Mouse (Mus musculus): ENCODE measurements around the gene Babam1. TPM values are rescaled to one million over a fixed set of nuclear protein-coding genes. Genes with fewer than 3 reads are reported as not detected.

Babam1 gene
- polyA plus RNA-seq, 1 experiment from 2014 or later, result 96.0 TPM

DNA sequence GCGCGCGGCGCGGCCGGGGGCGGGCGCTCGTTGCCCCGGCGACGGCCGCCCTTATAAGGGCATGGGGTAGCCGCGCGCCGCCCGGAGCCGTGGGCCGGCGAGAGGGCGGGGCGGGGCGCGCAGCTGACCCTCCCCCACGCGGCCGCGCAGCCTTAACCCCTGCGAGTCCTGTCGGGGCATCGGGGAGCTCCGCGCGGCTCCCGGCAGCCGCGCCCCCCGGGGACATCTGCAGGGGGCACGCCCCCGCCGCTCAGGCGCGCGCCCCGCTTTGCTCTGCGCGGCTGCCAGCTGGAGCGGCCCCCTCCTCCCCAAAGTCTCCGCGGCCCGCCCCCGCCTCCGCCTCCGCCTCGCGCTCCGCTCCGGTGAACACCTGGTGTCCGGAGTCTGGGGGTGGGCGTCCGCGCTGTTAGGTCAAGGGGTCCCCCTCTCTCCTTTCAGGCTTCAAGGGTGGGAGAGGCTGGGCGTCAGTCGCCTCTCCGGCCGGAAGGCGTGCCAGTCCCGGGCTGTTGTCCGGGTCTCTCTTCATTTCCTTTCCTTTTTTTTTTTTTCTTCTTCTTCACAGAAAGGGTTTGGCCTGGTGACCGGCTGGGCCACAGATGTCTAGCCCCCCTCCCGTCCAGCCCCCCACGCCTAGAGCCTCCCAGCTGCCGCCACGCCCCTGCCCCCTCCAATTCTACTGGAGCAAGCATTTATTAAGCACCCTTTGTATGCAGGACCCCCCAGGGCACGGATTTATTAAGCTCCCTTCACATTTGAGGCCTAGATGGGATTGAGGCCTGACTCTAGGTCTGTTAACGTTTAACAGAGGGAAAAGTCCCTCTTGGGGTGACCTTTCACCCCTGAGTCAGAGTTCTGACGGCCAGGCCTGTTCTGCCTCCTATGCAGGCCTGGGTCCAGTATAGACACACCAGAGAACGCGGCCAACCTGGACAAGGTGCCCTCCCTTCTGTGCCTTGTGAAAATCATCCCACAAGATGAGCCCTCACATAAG, 14.4 kb upstream of the Babam1 start:
- Histone ChIP-seq H3K27me3 (replicated peaks) (no peaks in the 10 kb centered on the region), H3K4me2 (peak overlapping the region; percentile 99), H3K4me3 (replicated peaks) (peak overlapping the region; percentile 70), H3K9ac (replicated peaks) (peak overlapping the region; percentile 72), H3K9me3 (replicated peaks) (no peaks in the 10 kb centered on the region), H3K27ac (replicated peaks) (peak overlapping the region; percentile 81), H3K36me3 (peaks cover 3% of the 10 kb centered on the region; the same call in 1 of the 2 replicates), H3K4me1 (peaks cover 42% of the 10 kb centered on the region)
- peak; percentile 86 for ATAC-seq (ENCODE audit: low FRiP score)
- WGBS, result 1% methylated on average over 60 of the region's 80 CpGs

DNA sequence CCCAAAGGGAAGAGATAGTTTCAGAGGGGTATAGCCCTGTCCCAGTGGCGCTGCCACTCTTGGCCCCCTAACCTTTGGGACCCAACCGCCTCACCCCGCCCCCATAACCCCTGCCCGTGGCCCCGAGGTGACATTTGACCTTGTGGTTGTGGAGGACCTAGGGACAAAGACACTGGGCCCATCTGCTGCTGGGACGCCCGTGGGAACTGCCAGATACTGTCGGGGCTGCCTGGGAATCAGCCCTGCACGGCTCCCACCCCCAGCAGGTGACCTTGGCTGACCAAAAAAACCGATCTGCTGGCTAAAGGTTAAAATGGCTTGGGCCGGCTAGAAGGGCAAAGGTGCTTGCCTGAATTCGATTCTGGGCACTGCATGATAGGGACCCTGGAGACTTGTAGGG, 13.3 kb upstream of the Babam1 start:
- Histone ChIP-seq H3K4me2 (0 out of 2 replicates have a peak overlapping the region, but pooled peaks have one; percentile 99), H3K27ac (replicated peaks) (no peak overlapping the region), H3K36me3 (no peaks in the 10 kb centered on the region), H3K4me1 (peaks cover 38% of the 10 kb centered on the region), H3K9ac (replicated peaks) (no peak overlapping the region), H3K4me3 (replicated peaks) (no peak overlapping the region), H3K9me3 (replicated peaks) (no peaks in the 10 kb centered on the region), H3K27me3 (replicated peaks) (no peaks in the 10 kb centered on the region)
- WGBS, result 14% methylated on average over 12 of the region's 12 CpGs
- no peak for ATAC-seq (ENCODE audit: low FRiP score)

DNA sequence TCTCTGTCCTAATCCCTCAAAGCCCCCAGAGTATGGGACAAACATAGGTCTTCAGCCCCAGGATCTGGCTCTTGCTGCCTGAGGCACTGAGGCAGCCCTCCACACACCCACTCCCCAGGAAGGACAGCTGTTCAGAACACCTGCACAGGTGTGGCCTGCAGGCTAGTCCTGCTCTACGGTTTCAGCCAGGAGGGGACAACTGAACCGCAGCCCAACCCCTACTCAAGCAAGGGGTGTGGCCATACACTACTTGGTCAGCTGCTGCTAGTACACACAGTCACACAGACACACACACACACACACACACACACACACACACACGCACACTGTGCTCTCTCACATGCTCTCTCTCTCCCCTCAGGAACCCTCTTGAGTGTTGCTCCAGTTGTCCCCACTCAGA, 12.8 kb upstream of the Babam1 start:
- Histone ChIP-seq H3K9me3 (replicated peaks) (no peaks in the 10 kb centered on the region), H3K27me3 (replicated peaks) (no peaks in the 10 kb centered on the region), H3K4me1 (peaks cover 33% of the 10 kb centered on the region), H3K9ac (replicated peaks) (no peak overlapping the region), H3K36me3 (no peaks in the 10 kb centered on the region), H3K27ac (replicated peaks) (no peak overlapping the region), H3K4me2 (no peak overlapping the region), H3K4me3 (replicated peaks) (no peak overlapping the region)
- no peak for ATAC-seq (ENCODE audit: low FRiP score)
- 60% methylated on average over 3 of the region's 3 CpGs for WGBS

DNA sequence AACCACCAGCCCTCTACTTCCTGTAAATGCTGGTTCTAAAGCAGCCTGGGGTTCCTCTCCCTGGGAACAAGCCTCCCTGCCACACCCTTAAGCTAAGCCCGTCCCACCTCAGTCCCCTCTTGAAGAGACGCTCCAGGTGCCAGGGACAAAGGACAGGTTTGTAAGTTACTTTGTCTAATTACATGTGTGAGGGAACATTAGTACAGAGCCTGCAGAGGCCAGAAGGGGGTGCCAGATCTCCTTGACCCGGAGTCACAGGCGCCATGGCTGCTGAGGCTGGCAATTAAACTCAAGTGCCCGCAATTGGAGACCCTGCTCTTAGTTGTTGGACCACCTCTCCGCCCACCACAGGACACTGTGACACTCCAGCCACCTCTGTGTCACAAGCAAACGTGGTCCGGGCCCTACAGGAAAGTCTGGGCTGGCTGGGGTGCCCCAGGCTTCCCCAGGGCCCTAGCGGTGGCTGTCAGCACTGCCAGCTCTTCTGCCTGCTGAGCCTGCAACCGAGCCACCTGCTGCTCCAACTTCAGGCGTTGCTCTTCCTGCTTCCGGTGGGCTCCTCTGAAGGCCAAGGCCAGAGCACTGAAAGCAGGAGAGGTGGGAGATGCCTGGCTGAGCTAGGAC, 11.3 kb upstream of the Babam1 start:
- Histone ChIP-seq H3K27me3 (replicated peaks) (no peaks in the 10 kb centered on the region), H3K27ac (replicated peaks) (no peak overlapping the region), H3K4me2 (no peak overlapping the region), H3K4me1 (peaks cover 19% of the 10 kb centered on the region), H3K4me3 (replicated peaks) (no peak overlapping the region), H3K36me3 (no peaks in the 10 kb centered on the region), H3K9me3 (replicated peaks) (no peaks in the 10 kb centered on the region), H3K9ac (replicated peaks) (no peak overlapping the region)
- WGBS, result 71% methylated on average over 12 of the region's 12 CpGs
- ATAC-seq (ENCODE audit: low FRiP score), result no peak

DNA sequence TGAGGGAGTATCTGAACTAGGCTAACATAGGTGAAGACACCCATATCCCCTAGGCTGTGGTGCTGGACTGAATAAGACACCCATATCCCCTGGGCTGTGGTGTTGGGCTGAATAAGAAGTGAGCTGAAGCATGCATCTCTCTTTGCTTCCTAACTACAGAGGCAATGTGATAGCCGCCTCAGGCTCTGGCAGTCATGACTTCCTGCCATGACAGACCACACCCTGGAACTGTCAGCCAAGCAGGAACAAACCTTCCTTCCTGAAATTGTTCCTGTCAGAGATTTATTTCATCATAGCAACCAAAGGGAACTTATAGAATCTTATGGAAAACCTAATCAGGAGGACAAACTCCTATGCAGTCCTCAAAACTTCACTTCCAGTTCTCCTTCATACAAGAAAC, 8.4 kb upstream of the Babam1 start:
- Histone ChIP-seq H3K9ac (replicated peaks) (no peak overlapping the region), H3K36me3 (no peaks in the 10 kb centered on the region), H3K4me1 (no peaks in the 10 kb centered on the region), H3K4me3 (replicated peaks) (no peak overlapping the region), H3K27me3 (replicated peaks) (no peaks in the 10 kb centered on the region), H3K4me2 (no peak overlapping the region), H3K9me3 (replicated peaks) (no peaks in the 10 kb centered on the region), H3K27ac (replicated peaks) (no peak overlapping the region)
- 85% methylated on average over 1 of the region's 1 CpGs for WGBS
- no peak for ATAC-seq (ENCODE audit: low FRiP score)

DNA sequence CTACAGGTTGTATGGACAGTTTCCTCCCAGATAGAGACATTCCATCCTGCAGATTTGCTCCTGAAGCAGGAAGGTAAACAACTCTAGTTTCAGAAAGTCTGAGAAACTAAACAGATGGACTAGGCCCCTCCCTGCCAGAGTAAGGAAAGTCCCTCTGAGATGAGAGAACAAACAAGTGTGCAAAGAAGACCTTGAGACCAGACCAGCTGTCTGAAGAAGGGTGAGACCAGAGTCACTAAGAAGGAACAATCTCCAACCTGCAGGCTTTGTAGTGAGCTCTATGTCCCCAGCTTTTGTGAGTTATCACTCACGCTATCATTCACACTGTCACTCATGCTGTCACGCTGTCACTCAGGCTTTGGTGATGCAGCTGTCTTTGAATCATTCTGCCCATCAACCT, 5.0 kb upstream of the Babam1 start:
- H3K27me3 ChIP-seq (replicated peaks), result no peaks in the 10 kb centered on the region
- ATAC-seq (ENCODE audit: low FRiP score), result no peak
- H3K9me3 ChIP-seq (replicated peaks), result no peaks in the 10 kb centered on the region
- H3K4me3 ChIP-seq (replicated peaks), result no peak overlapping the region
- no peak overlapping the region for H3K4me2 ChIP-seq
- H3K4me1 ChIP-seq, result peaks cover 5% of the 10 kb centered on the region; the same call in 1 of the 2 replicates
- WGBS, result 94% methylated on average over 2 of the region's 2 CpGs
- H3K9ac ChIP-seq (replicated peaks), result no peak overlapping the region
- no peaks in the 10 kb centered on the region for H3K36me3 ChIP-seq
- no peak overlapping the region for H3K27ac ChIP-seq (replicated peaks)

DNA sequence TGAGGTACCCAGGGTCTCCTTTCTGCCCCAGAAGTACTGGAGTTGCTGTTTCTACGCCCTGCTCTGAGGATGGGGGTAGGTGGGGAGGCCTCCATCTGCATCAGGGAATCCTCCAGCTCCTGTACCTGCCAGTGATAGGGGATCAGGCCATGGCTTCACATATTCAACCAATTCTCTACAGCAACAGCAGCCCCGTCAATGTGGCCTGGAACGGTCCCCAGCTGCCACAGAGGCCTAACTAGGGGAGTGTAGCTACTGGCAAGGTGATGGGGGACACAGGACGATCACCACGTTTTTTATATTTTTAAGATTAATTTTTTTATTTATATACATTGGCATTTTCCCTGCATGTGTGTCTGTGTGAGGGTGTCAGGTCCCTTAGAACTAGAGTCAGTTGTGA, 4.3 kb upstream of the Babam1 start:
- H3K4me2 ChIP-seq, result no peak overlapping the region
- H3K4me1 ChIP-seq, result peaks cover 9% of the 10 kb centered on the region
- no peak for ATAC-seq (ENCODE audit: low FRiP score)
- no peak overlapping the region for H3K27ac ChIP-seq (replicated peaks)
- H3K9me3 ChIP-seq (replicated peaks), result no peaks in the 10 kb centered on the region
- 81% methylated on average over 5 of the region's 5 CpGs for WGBS
- no peak overlapping the region for H3K9ac ChIP-seq (replicated peaks)
- no peak overlapping the region for H3K4me3 ChIP-seq (replicated peaks)
- no peaks in the 10 kb centered on the region for H3K36me3 ChIP-seq
- no peaks in the 10 kb centered on the region for H3K27me3 ChIP-seq (replicated peaks)

DNA sequence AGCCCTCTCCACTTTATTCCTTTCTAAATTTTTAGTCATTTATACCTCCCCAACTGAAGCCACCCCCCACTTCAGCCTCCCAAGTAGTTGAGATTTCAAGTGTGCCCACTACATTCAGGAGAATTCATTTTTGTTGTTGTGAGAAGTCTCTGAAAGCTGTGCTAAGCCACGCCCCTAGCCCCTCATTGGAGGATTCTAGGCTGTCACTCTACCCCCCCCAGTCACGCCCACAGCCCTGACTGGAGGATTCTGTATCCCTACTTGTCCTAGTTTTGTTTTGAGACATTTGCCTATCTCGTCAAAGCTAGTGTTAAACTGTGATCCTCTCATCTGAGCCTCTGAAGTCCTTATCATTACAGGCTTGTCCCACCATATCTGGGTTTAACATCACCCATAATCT, 3.8 kb upstream of the Babam1 start:
- no peaks in the 10 kb centered on the region for H3K36me3 ChIP-seq
- H3K9me3 ChIP-seq (replicated peaks), result no peaks in the 10 kb centered on the region
- no peak for ATAC-seq (ENCODE audit: low FRiP score)
- no peak overlapping the region for H3K4me3 ChIP-seq (replicated peaks)
- no peak overlapping the region for H3K9ac ChIP-seq (replicated peaks)
- H3K4me2 ChIP-seq, result no peak overlapping the region; the same call in 1 of the 2 replicates
- no peak overlapping the region for H3K27ac ChIP-seq (replicated peaks)
- peaks cover 14% of the 10 kb centered on the region for H3K4me1 ChIP-seq
- 17% methylated on average over 3 of the region's 3 CpGs for WGBS
- H3K27me3 ChIP-seq (replicated peaks), result no peaks in the 10 kb centered on the region

DNA sequence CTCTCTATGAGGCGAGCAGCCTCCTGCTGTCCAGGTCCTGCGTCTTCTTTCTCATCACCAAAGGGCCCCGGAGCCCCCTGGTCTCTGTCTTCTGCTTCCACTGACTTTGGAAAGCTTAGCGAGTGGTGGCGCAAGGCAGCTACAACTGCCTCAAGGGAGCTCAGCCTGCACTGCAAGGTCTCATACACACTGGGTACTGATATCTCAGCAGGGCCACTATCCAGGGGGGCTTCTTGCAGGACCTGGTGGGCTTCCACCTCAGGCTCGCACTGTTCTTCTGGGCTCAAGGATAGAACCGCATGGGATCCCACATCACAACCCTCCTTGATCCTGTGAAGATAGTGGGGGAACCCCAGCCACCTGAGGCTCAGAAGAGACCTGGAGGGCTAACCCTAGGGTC, 2.2 kb upstream of the Babam1 start:
- Histone ChIP-seq H3K4me3 (replicated peaks) (no peak overlapping the region), H3K4me2 (peak overlapping the region; percentile 23; the same call in 1 of the 2 replicates), H3K4me1 (peaks cover 14% of the 10 kb centered on the region), H3K36me3 (peaks cover 8% of the 10 kb centered on the region), H3K9me3 (replicated peaks) (no peaks in the 10 kb centered on the region), H3K9ac (replicated peaks) (no peak overlapping the region), H3K27me3 (replicated peaks) (no peaks in the 10 kb centered on the region), H3K27ac (replicated peaks) (no peak overlapping the region)
- no peak for ATAC-seq (ENCODE audit: low FRiP score)
- 88% methylated on average over 7 of the region's 7 CpGs for WGBS

DNA sequence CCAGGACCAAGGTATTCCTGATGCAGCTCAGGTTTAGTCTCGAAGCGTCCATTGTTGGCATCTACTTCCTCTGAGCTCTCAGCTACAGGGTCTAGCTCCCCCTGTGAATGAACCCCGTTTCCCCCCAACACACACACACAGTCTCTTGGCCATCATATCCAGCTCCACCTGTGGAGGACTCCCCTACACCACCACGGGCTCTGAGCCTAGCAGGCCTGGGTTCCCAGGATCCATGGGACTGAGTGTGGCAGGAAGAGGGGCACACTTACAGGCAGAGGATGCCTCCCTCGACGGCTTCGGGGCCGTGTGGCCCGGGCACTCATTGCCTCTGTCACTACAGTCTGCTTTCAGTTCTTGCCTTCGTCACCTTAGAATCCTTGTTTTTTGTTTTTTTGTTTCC, 1.6 kb upstream of the Babam1 start:
- Histone ChIP-seq H3K27ac (replicated peaks) (no peak overlapping the region), H3K27me3 (replicated peaks) (no peaks in the 10 kb centered on the region), H3K4me3 (replicated peaks) (no peak overlapping the region), H3K9ac (replicated peaks) (no peak overlapping the region), H3K4me2 (0 out of 2 replicates have a peak overlapping the region, but pooled peaks have one; percentile 23), H3K9me3 (replicated peaks) (no peaks in the 10 kb centered on the region), H3K36me3 (peaks cover 8% of the 10 kb centered on the region), H3K4me1 (peaks cover 14% of the 10 kb centered on the region)
- ATAC-seq (ENCODE audit: low FRiP score), result no peak
- 90% methylated on average over 10 of the region's 10 CpGs for WGBS

DNA sequence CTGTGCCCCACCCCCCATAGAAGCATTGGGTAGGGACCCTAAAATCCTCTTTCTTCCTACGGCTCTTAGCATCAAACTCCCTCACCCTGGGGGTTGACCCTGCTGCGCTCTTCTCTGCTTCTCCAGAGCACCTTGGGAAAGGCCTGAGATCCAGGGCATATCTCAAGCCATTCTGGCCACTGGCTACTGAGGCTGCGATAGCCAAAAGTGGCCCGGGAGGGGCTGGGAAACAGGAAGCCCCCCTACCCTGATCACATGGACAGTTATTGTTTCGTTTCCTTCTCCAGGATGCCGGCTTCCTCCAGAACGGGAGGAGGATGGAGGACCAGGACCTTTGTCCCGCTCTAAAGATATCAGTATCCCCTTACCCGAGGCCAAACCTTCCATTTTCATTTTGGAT, 1.0 kb upstream of the Babam1 start, which contains the start of gene Ushbp1:
TSS of gene Ushbp1 (minus strand) at position 174 of the 400 bp plus-strand sequence.
- Histone ChIP-seq H3K4me2 (peak within 1 kb of the TSS; percentile 92), H3K27ac (replicated peaks) (peak within 1 kb of the TSS; percentile 81), H3K4me3 (replicated peaks) (peak within 1 kb of the TSS; percentile 75), H3K9me3 (replicated peaks) (no peaks in the 10 kb centered on the region), H3K4me1 (peaks cover 14% of the 10 kb centered on the region), H3K36me3 (peaks cover 8% of the 10 kb centered on the region), H3K27me3 (replicated peaks) (no peaks in the 10 kb centered on the region), H3K9ac (replicated peaks) (0 out of 2 replicates have a peak within 1 kb of the TSS, but pooled peaks have one; percentile 28)
- ATAC-seq (ENCODE audit: low FRiP score), result no peak
- WGBS, result 85% methylated on average over 9 of the region's 9 CpGs

DNA sequence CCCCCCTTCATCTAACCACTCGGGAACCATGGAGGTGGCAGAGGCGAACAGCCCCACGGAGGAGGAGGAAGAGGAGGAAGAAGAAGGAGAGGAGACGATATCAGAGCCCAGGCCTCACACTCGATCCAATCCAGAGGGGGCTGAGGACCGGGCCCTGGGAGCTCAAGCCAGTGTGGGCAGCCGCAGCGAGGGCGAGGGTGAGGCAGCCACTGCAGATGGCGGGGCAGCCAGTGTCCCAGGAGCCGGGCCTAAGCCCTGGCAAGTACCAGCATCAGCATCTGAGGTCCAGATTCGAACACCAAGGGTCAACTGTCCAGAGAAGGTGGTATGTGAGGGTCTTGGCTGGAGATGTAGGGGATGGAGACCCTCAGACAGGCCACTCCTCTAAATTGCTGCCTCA, 1.0 kb downstream of the Babam1 start:
- Histone ChIP-seq H3K9ac (replicated peaks) (no peak overlapping the region), H3K27ac (replicated peaks) (no peak overlapping the region), H3K36me3 (peaks cover 8% of the 10 kb centered on the region), H3K4me1 (peaks cover 14% of the 10 kb centered on the region), H3K4me2 (peak overlapping the region; percentile 92), H3K27me3 (replicated peaks) (no peaks in the 10 kb centered on the region), H3K4me3 (replicated peaks) (peak overlapping the region; percentile 75), H3K9me3 (replicated peaks) (no peaks in the 10 kb centered on the region)
- no peak for ATAC-seq (ENCODE audit: low FRiP score)
- 87% methylated on average over 12 of the region's 12 CpGs for WGBS

Measured in neural tube, embryonic 15.5 days (tissue).